Mouse (Mus musculus) lung, adult 2 months (tissue): ENCODE measurements at regions not wholly inside any gene's neighbourhood (a gene's known extent, or its start where the extent isn't known, plus 50 kb on each side); places are given as distances from the start of the nearest gene placed in this dataset.

ENCODE experiments used
- CTCF ChIP-seq: fragments of 200-500 bp; IDR thresholded peaks from 2 replicates; pipeline ENCODE4 v1.5.1; 2011; ENCODE audit warnings: mild to moderate bottlenecking, low read length, control low read depth; ENCODE audit not compliant: insufficient read depth
- POLR2A ChIP-seq: fragments of 200-500 bp; IDR thresholded peaks from 2 replicates; pipeline ENCODE4 v1.6.1; 2011; ENCODE audit warnings: low read depth, mild to moderate bottlenecking, control low read depth, low read length, borderline replicate concordance; ENCODE audit errors: extremely low read depth

DNA sequence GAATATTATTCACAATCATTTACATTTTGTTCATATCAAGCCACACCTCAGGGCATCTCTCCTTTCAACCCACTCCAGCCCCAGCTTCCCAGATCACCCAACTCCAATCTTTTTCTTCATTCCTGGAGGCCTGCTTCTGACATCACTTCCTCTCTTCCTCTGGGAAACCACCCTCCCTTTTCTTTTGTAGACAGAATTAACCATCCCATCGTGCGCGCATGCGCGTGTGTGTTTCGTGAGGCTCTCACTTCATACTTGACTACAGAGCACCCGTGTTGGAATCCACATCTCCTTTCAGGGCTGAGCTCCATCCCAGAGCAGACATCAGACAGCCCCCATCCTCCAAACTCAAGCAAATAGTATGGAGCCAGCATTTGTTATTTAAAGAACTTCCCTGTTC is 50.4 kb upstream of the Atxn1 start:
- TF ChIP-seq CTCF: no peak
- TF ChIP-seq POLR2A: no peak
